Mouse (Mus musculus) brain, embryonic 14.5 days (tissue): ENCODE data around the gene Cnr2. TPM values are rescaled to one million over a fixed set of nuclear protein-coding genes. Genes with fewer than 3 reads are reported as not detected.

Experiments
- DNase-seq: peaks from one replicate; pipeline ENCODE4 v3.0.0-alpha.2; 2011; ENCODE audit warnings: low read depth
- CTCF ChIP-seq: fragments of 200-500 bp; IDR thresholded peaks from 2 replicates; pipeline ENCODE4 v1.5.1; 2012; ENCODE audit warnings: inconsistent platforms, mild to moderate bottlenecking, moderate library complexity, borderline replicate concordance; ENCODE audit not compliant: insufficient read depth, insufficient read length; ENCODE audit errors: extremely low read depth
- POLR2A ChIP-seq: fragments of 200-500 bp; IDR thresholded peaks from 2 replicates; pipeline ENCODE4 v1.6.1; 2012; ENCODE audit warnings: mild to moderate bottlenecking, inconsistent platforms, borderline replicate concordance; ENCODE audit not compliant: poor library complexity, insufficient read depth, insufficient read length, severe bottlenecking; ENCODE audit errors: extremely low read depth
- polyA plus RNA-seq: library from polyadenylated mRNA; depleted of rRNA; stranded (reverse); fragments of >200 nt; gene quantifications from 2 replicates; pipeline ENCODE4 v1.2.3, GENCODE M21; 2012

Gene Cnr2
- polyA plus RNA-seq, 1 experiment = 0.25 TPM

- TF ChIP-seq CTCF (no peak), POLR2A (no peak)
- no peak for DNase-seq
Measured at GRCm38 (mm10) chr4:135945706-135946105, 50.5 kb downstream of the Cnr2 start.

GRCm38 (mm10) chr4:135946278-135946658, 51.1 kb downstream of the Cnr2 start, which contains the start of gene Hmgcl:
Gene Hmgcl, plus strand, starts transcription at chr4:135946448.
- TF ChIP-seq POLR2A (peak; percentile 52; the same call in 1 of the 2 replicates), CTCF (no peak)
- peak; percentile 97 for DNase-seq

- peak; percentile 38 for DNase-seq
- TF ChIP-seq POLR2A (no peak), CTCF (no peak)
Measured at GRCm38 (mm10) chr4:135946659-135947301, 51.6 kb downstream of the Cnr2 start.

- no peak for TF ChIP-seq POLR2A
- no peak for TF ChIP-seq CTCF
- DNase-seq = no peak
Measured at GRCm38 (mm10) chr4:135948142-135948541, 52.9 kb downstream of the Cnr2 start.

- no peak for DNase-seq
- TF ChIP-seq CTCF = no peak
- no peak for TF ChIP-seq POLR2A
Measured at GRCm38 (mm10) chr4:135949475-135949874, 54.3 kb downstream of the Cnr2 start.

- DNase-seq = peak; percentile 13
- TF ChIP-seq CTCF = no peak
- no peak for TF ChIP-seq POLR2A
Measured at GRCm38 (mm10) chr4:135949911-135950310, 54.7 kb downstream of the Cnr2 start.

GRCm38 (mm10) chr4:135950365-135950764, 55.2 kb downstream of the Cnr2 start:
- DNase-seq = no peak
- TF ChIP-seq POLR2A (no peak), CTCF (no peak)

GRCm38 (mm10) chr4:135951505-135951904, 56.3 kb downstream of the Cnr2 start:
- no peak for DNase-seq
- peak; percentile 30; the same call in 1 of the 2 replicates for TF ChIP-seq CTCF
- no peak for TF ChIP-seq POLR2A

GRCm38 (mm10) chr4:135953179-135953578, 58.0 kb downstream of the Cnr2 start:
- TF ChIP-seq CTCF = no peak
- TF ChIP-seq POLR2A = no peak
- DNase-seq = no peak

- TF ChIP-seq POLR2A = no peak
- peak; percentile 85 for TF ChIP-seq CTCF
- DNase-seq = peak; percentile 77
Measured at GRCm38 (mm10) chr4:135954241-135954640, 59.0 kb downstream of the Cnr2 start.

GRCm38 (mm10) chr4:135955886-135956285, 60.7 kb downstream of the Cnr2 start:
- TF ChIP-seq CTCF (no peak), POLR2A (no peak)
- DNase-seq = no peak

- DNase-seq = no peak
- TF ChIP-seq CTCF (no peak), POLR2A (no peak)
Measured at GRCm38 (mm10) chr4:135958354-135958753, 63.2 kb downstream of the Cnr2 start.
